Mouse (Mus musculus): ENCODE data around the gene Slc6a6. TPM values are rescaled to one million over a fixed set of nuclear protein-coding genes. Genes with fewer than 3 reads are reported as not detected.
A peak's percentile ranks its signal among the peaks of the same experiment; 100 is the strongest.

Gene Slc6a6
- polyA plus RNA-seq, 1 experiment from 2014 or later = 64.0 TPM

DNA sequence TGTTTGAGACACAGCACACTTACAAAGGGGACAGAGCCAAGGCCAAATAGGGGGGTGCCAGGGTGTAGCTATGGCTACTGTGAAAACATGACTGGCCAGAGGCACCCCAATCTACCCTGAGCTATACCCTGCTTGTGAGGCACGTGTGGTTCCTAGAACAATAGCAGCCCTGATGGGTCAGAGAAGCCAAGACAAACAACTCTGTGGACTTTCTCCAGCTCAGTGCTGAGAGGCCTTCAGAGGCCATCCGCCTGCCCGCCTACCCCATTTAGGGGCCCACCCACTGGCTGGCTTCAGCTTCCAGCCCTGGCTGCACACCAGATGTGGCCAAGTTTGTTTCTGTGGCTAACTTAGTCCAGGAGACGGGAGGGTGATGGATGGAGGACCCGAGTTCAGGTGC is 52.6 kb downstream of the Slc6a6 start:
- Histone ChIP-seq H3K4me3 (ENCODE audit: low read depth, low read length) (no peak overlapping the region), H3K4me2 (replicated peaks; ENCODE audit: low read depth, low read length) (no peak overlapping the region), H3K9me3 (ENCODE audit: control insufficient read depth, low read length) (no peaks in the 10 kb centered on the region), H3K36me3 (ENCODE audit: control insufficient read depth, insufficient read depth, low read length) (peaks cover 8% of the 10 kb centered on the region; the same call in 1 of the 2 replicates), H3K9ac (ENCODE audit: low read depth, low read length) (no peak overlapping the region), H3K27ac (ENCODE audit: low read depth, low read length) (no peak overlapping the region; the same call in 1 of the 2 replicates), H3K4me1 (replicated peaks; ENCODE audit: control insufficient read depth, insufficient read depth, low read length) (peaks cover 2% of the 10 kb centered on the region; the same call in 1 of the 2 replicates), H3K27me3 (ENCODE audit: control insufficient read depth, insufficient read depth, low read length) (no peaks in the 10 kb centered on the region)
- ATAC-seq (ENCODE audit: low FRiP score) (no peak), DNase-seq (ENCODE audit: low spot score) (no peak)
- 46% methylated on average over 5 of the region's 5 CpGs for WGBS

DNA sequence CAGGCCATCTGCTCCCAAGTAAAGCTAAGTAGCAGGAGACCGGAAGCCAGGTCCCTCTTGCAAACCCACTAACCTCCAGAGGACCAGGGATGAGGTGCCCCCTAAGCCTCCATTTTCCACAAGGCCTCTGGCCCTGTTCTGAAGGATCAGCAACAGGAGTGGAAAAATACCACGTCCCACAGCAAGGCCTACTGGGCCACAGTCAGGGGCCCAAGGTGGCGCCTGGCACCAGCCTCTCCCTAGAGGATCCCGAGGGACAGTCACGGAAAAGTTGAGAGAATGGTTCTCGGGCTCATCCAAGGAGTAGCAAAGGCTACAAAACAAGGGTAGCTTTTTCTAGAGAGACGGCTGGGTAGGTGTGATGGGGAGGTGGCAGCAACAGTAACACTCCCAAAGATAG is 53.6 kb downstream of the Slc6a6 start:
- H3K4me1 ChIP-seq (replicated peaks; ENCODE audit: control insufficient read depth, insufficient read depth, low read length) = peaks cover 2% of the 10 kb centered on the region; the same call in 1 of the 2 replicates
- ATAC-seq (ENCODE audit: low FRiP score) (no peak), DNase-seq (ENCODE audit: low spot score) (no peak)
- WGBS = 90% methylated on average over 7 of the region's 7 CpGs
- no peaks in the 10 kb centered on the region for H3K27me3 ChIP-seq (ENCODE audit: control insufficient read depth, insufficient read depth, low read length)
- peaks cover 8% of the 10 kb centered on the region; the same call in 1 of the 2 replicates for H3K36me3 ChIP-seq (ENCODE audit: control insufficient read depth, insufficient read depth, low read length)
- no peak overlapping the region for H3K27ac ChIP-seq (ENCODE audit: low read depth, low read length)
- H3K4me3 ChIP-seq (ENCODE audit: low read depth, low read length) = no peak overlapping the region
- H3K9ac ChIP-seq (ENCODE audit: low read depth, low read length) = no peak overlapping the region
- H3K9me3 ChIP-seq (ENCODE audit: control insufficient read depth, low read length) = no peaks in the 10 kb centered on the region
- no peak overlapping the region for H3K4me2 ChIP-seq (replicated peaks; ENCODE audit: low read depth, low read length)

- Histone ChIP-seq H3K4me3 (ENCODE audit: low read depth, low read length) (no peak overlapping the region), H3K36me3 (ENCODE audit: control insufficient read depth, insufficient read depth, low read length) (peaks cover 8% of the 10 kb centered on the region; the same call in 1 of the 2 replicates), H3K27me3 (ENCODE audit: control insufficient read depth, insufficient read depth, low read length) (no peaks in the 10 kb centered on the region), H3K4me2 (replicated peaks; ENCODE audit: low read depth, low read length) (no peak overlapping the region), H3K9me3 (ENCODE audit: control insufficient read depth, low read length) (no peaks in the 10 kb centered on the region), H3K9ac (ENCODE audit: low read depth, low read length) (no peak overlapping the region), H3K4me1 (replicated peaks; ENCODE audit: control insufficient read depth, insufficient read depth, low read length) (peaks cover 2% of the 10 kb centered on the region; the same call in 1 of the 2 replicates), H3K27ac (ENCODE audit: low read depth, low read length) (no peak overlapping the region)
- ATAC-seq (ENCODE audit: low FRiP score) (no peak), DNase-seq (ENCODE audit: low spot score) (no peak)
- WGBS = 35% methylated on average over 5 of the region's 5 CpGs
Observed at GRCm38 (mm10) chr6:91738058-91738457, 54.2 kb downstream of the Slc6a6 start.

DNA sequence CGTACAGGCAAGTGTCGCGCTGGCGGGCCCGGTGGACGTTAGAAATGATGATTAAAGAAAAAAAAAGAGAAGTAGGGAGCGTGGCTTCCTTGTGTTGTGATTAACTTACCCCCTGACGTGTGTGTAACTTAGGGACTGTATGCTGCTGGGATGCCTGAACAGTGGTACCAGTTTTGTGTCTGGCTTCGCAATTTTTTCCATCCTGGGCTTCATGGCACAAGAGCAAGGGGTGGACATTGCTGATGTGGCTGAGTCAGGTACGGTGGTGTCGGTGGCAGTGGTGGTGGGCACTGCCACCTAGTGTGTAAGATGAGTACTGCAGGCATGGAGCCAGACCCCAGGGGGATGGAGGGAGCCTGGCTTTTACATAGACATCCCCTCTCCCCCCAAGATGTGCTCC is 57.2 kb downstream of the Slc6a6 start:
- peak; percentile 75 for ATAC-seq (ENCODE audit: low FRiP score)
- no peak overlapping the region for H3K9ac ChIP-seq (ENCODE audit: low read depth, low read length)
- no peak overlapping the region for H3K4me2 ChIP-seq (replicated peaks; ENCODE audit: low read depth, low read length)
- DNase-seq (ENCODE audit: low spot score) = peak; percentile 85
- H3K36me3 ChIP-seq (ENCODE audit: control insufficient read depth, insufficient read depth, low read length) = peaks cover 12% of the 10 kb centered on the region; the same call in 1 of the 2 replicates
- no peaks in the 10 kb centered on the region for H3K27me3 ChIP-seq (ENCODE audit: control insufficient read depth, insufficient read depth, low read length)
- peaks cover 2% of the 10 kb centered on the region; the same call in 1 of the 2 replicates for H3K4me1 ChIP-seq (replicated peaks; ENCODE audit: control insufficient read depth, insufficient read depth, low read length)
- no peaks in the 10 kb centered on the region for H3K9me3 ChIP-seq (ENCODE audit: control insufficient read depth, low read length)
- 75% methylated on average over 11 of the region's 11 CpGs for WGBS
- no peak overlapping the region for H3K27ac ChIP-seq (ENCODE audit: low read depth, low read length)
- H3K4me3 ChIP-seq (ENCODE audit: low read depth, low read length) = no peak overlapping the region

DNA sequence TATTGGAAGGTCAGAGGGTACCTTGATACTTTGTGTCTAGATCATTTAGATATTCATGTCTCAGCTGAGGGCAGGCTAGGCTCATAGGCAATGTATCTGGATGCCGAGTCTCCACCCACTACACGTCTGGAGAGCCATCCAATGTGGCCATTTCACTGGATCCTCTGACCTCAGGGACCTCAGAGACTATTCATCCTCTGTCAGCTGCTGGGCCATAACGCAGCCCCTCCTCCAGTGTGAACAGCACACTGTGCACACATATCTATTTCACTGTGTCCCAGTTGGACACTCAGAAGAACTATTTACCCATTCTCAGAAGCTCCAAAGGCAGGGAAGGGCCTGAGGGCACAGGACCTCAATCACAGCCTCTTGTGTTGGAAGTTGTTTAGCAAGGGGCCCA is 58.6 kb downstream of the Slc6a6 start:
- Histone ChIP-seq H3K4me2 (replicated peaks; ENCODE audit: low read depth, low read length) (no peak overlapping the region), H3K27ac (ENCODE audit: low read depth, low read length) (no peak overlapping the region), H3K27me3 (ENCODE audit: control insufficient read depth, insufficient read depth, low read length) (no peaks in the 10 kb centered on the region), H3K36me3 (ENCODE audit: control insufficient read depth, insufficient read depth, low read length) (peaks cover 8% of the 10 kb centered on the region; the same call in 1 of the 2 replicates), H3K9ac (ENCODE audit: low read depth, low read length) (no peak overlapping the region), H3K4me1 (replicated peaks; ENCODE audit: control insufficient read depth, insufficient read depth, low read length) (peaks cover 2% of the 10 kb centered on the region; the same call in 1 of the 2 replicates), H3K9me3 (ENCODE audit: control insufficient read depth, low read length) (no peaks in the 10 kb centered on the region), H3K4me3 (ENCODE audit: low read depth, low read length) (no peak overlapping the region)
- WGBS = 63% methylated on average over 3 of the region's 3 CpGs
- DNase-seq (ENCODE audit: low spot score) (no peak), ATAC-seq (ENCODE audit: low FRiP score) (no peak)

GRCm38 (mm10) chr6:91742995-91743394 is 59.1 kb downstream of the Slc6a6 start:
- Histone ChIP-seq H3K27ac (ENCODE audit: low read depth, low read length) (no peak overlapping the region), H3K36me3 (ENCODE audit: control insufficient read depth, insufficient read depth, low read length) (peaks cover 8% of the 10 kb centered on the region; the same call in 1 of the 2 replicates), H3K4me3 (ENCODE audit: low read depth, low read length) (no peak overlapping the region), H3K27me3 (ENCODE audit: control insufficient read depth, insufficient read depth, low read length) (no peaks in the 10 kb centered on the region), H3K4me1 (replicated peaks; ENCODE audit: control insufficient read depth, insufficient read depth, low read length) (peaks cover under 1% of the 10 kb centered on the region; the same call in 1 of the 2 replicates), H3K4me2 (replicated peaks; ENCODE audit: low read depth, low read length) (no peak overlapping the region), H3K9me3 (ENCODE audit: control insufficient read depth, low read length) (no peaks in the 10 kb centered on the region), H3K9ac (ENCODE audit: low read depth, low read length) (no peak overlapping the region)
- 91% methylated on average over 8 of the region's 8 CpGs for WGBS
- DNase-seq (ENCODE audit: low spot score) (no peak), ATAC-seq (ENCODE audit: low FRiP score) (no peak)

DNA sequence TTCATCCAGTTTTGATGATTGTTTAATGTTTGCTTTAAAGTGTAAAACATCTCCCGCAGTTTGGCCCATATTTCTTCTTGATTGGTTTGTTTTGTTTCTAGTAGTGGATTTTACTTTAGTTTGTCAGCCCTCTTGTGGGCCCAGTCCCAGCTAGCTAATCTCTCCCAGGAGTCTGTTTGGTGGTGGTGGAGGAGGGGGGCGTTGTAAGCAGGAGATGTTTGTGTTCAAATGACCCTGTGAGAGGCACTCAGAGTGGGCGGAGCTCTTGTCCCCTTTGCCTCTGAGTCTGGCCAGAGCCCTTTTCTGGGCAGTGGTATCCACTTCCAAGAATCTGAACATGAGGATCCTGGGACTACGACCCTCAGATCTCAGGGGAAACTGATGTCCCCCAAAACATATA is 60.0 kb downstream of the Slc6a6 start:
- no peaks in the 10 kb centered on the region for H3K27me3 ChIP-seq (ENCODE audit: control insufficient read depth, insufficient read depth, low read length)
- no peak overlapping the region for H3K4me3 ChIP-seq (ENCODE audit: low read depth, low read length)
- WGBS = 63% methylated on average over 4 of the region's 4 CpGs
- no peaks in the 10 kb centered on the region for H3K4me1 ChIP-seq (replicated peaks; ENCODE audit: control insufficient read depth, insufficient read depth, low read length)
- no peaks in the 10 kb centered on the region for H3K9me3 ChIP-seq (ENCODE audit: control insufficient read depth, low read length)
- ATAC-seq (ENCODE audit: low FRiP score) (no peak), DNase-seq (ENCODE audit: low spot score) (no peak)
- H3K9ac ChIP-seq (ENCODE audit: low read depth, low read length) = no peak overlapping the region
- peaks cover 9% of the 10 kb centered on the region for H3K36me3 ChIP-seq (ENCODE audit: control insufficient read depth, insufficient read depth, low read length)
- no peak overlapping the region for H3K4me2 ChIP-seq (replicated peaks; ENCODE audit: low read depth, low read length)
- no peak overlapping the region for H3K27ac ChIP-seq (ENCODE audit: low read depth, low read length)

DNA sequence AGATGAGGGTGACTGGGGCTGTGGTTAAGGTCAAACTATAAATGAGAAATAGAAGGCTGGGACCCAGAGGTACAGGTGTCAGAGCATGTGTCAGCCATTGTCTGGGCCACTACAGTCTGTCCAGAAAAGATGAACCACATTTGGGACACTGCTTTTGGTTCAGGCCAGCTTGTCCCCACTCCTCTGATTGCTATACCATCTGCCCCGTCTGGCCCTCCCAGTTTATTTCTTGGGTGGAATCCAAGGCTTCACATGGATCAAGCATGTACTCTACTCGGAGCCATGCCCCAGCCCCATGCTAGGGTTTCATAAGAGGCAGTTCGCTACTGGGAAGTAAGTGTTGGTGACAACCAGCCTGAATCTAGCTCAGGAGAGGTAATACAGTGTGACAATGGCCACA is 61.4 kb downstream of the Slc6a6 start:
- no peak for DNase-seq (ENCODE audit: low spot score)
- no peak for ATAC-seq (ENCODE audit: low FRiP score)

GRCm38 (mm10) chr6:91745947-91746582 is 62.2 kb downstream of the Slc6a6 start:
- no peaks in the 10 kb centered on the region for H3K27me3 ChIP-seq (ENCODE audit: control insufficient read depth, insufficient read depth, low read length)
- H3K4me1 ChIP-seq (replicated peaks; ENCODE audit: control insufficient read depth, insufficient read depth, low read length) = no peaks in the 10 kb centered on the region
- no peak for DNase-seq (ENCODE audit: low spot score)
- H3K9me3 ChIP-seq (ENCODE audit: control insufficient read depth, low read length) = no peaks in the 10 kb centered on the region
- peaks cover 16% of the 10 kb centered on the region for H3K36me3 ChIP-seq (ENCODE audit: control insufficient read depth, insufficient read depth, low read length)
- no peak overlapping the region for H3K4me3 ChIP-seq (ENCODE audit: low read depth, low read length)
- no peak overlapping the region for H3K4me2 ChIP-seq (replicated peaks; ENCODE audit: low read depth, low read length)
- H3K27ac ChIP-seq (ENCODE audit: low read depth, low read length) = no peak overlapping the region
- no peak for ATAC-seq (ENCODE audit: low FRiP score)
- WGBS = 51% methylated on average over 7 of the region's 7 CpGs
- no peak overlapping the region for H3K9ac ChIP-seq (ENCODE audit: low read depth, low read length)

More for the DNA sequence above, 61.4 kb downstream of the Slc6a6 start:
- H3K9ac ChIP-seq (ENCODE audit: low read depth, low read length) = no peak overlapping the region
- no peaks in the 10 kb centered on the region for H3K4me1 ChIP-seq (replicated peaks; ENCODE audit: control insufficient read depth, insufficient read depth, low read length)
- WGBS = 84% methylated on average over 3 of the region's 3 CpGs
- H3K9me3 ChIP-seq (ENCODE audit: control insufficient read depth, low read length) = no peaks in the 10 kb centered on the region
- H3K4me3 ChIP-seq (ENCODE audit: low read depth, low read length) = no peak overlapping the region
- H3K27ac ChIP-seq (ENCODE audit: low read depth, low read length) = no peak overlapping the region
- no peaks in the 10 kb centered on the region for H3K27me3 ChIP-seq (ENCODE audit: control insufficient read depth, insufficient read depth, low read length)
- peaks cover 16% of the 10 kb centered on the region for H3K36me3 ChIP-seq (ENCODE audit: control insufficient read depth, insufficient read depth, low read length)
- H3K4me2 ChIP-seq (replicated peaks; ENCODE audit: low read depth, low read length) = no peak overlapping the region
